Mouse (Mus musculus): ENCODE results near the gene Tmem143. TPM values are rescaled to one million over a fixed set of nuclear protein-coding genes. Genes with fewer than 3 reads are reported as not detected.

The Tmem143 gene
- polyA plus RNA-seq, 1 experiment = 21.9 TPM

DNA sequence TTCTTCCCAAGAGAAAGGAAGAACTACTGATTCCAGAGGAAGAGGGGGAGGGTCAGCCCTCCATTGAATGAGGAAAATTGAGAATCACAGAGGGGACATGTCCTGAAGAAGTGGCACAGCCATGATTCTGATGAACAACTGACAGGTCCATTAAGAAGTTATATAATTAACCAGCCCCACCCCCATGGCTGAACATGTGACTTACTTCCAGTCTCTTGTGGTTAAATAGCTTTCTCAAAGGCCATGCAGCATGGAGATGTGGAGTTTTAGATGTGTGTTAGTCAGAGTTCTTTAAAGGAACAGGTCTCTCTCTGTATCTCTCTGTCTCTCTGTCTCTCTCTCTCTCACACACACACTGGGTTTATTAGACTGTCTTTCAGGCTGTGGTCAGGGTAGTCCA is 11.6 kb downstream of the Tmem143 start:
- Histone ChIP-seq H3K4me3 (ENCODE audit: insufficient read depth, poor library complexity, severe bottlenecking) (no peak overlapping the region), H3K27me3 (ENCODE audit: control insufficient read depth, insufficient read depth, insufficient read length) (no peaks in the 10 kb centered on the region), H3K79me3 (ENCODE audit: low read depth) (no peaks in the 10 kb centered on the region), H3K79me2 (ENCODE audit: control insufficient read depth, insufficient read depth) (no peaks in the 10 kb centered on the region), H3K36me3 (ENCODE audit: control insufficient read depth, insufficient read depth) (peaks cover 4% of the 10 kb centered on the region), H3ac (ENCODE audit: control insufficient read depth, insufficient read length, low read depth) (no peak overlapping the region)
- no peak for TF ChIP-seq MYOG (IDR thresholded peaks at IDR 0.05; ENCODE audit: control insufficient read depth, extremely low read depth, insufficient read length)
- no peak for TF ChIP-seq CEBPB (IDR thresholded peaks at IDR 0.05; ENCODE audit: low read depth)
- no peak for TF ChIP-seq CTCF (IDR thresholded peaks at IDR 0.05; ENCODE audit: control insufficient read depth, insufficient read depth, insufficient read length)
- no peak for TF ChIP-seq FOSL1 (IDR thresholded peaks at IDR 0.05; ENCODE audit: insufficient read depth, low read length, poor library complexity, severe bottlenecking)
- TF ChIP-seq MAX (IDR thresholded peaks at IDR 0.05) = no peak
- no peak for TF ChIP-seq MYOD1 (IDR thresholded peaks at IDR 0.05; ENCODE audit: control insufficient read depth, insufficient read length, low read depth)
- no peak for TF ChIP-seq USF1 (IDR thresholded peaks at IDR 0.05; ENCODE audit: low read depth)

DNA sequence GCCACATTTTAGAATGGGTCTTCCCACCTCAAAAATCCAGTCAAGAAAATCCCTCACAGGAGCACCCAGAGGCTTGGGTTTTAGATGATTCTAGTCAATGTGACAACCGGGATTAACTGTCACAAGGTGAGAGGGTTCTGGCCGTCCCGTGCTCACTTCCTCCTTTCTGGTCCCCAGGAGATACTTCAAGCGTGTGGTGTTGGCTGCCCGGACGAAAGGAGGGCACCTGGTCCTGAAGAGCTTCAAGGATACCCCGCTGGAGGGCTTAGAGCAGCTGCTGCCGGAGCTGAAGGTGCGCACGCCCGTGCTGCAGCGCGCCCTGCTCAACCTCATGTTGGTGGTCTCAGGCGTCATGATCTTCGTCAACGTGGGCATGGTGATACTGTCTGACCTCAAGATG is 12.4 kb downstream of the Tmem143 start:
- Histone ChIP-seq H3K79me3 (ENCODE audit: low read depth) (no peaks in the 10 kb centered on the region), H3K79me2 (ENCODE audit: control insufficient read depth, insufficient read depth) (no peaks in the 10 kb centered on the region), H3ac (ENCODE audit: control insufficient read depth, insufficient read length, low read depth) (no peak overlapping the region), H3K27me3 (ENCODE audit: control insufficient read depth, insufficient read depth, insufficient read length) (no peaks in the 10 kb centered on the region), H3K36me3 (ENCODE audit: control insufficient read depth, insufficient read depth) (peaks cover 4% of the 10 kb centered on the region), H3K4me3 (ENCODE audit: insufficient read depth, poor library complexity, severe bottlenecking) (no peak overlapping the region)
- no peak for TF ChIP-seq MYOD1 (IDR thresholded peaks at IDR 0.05; ENCODE audit: control insufficient read depth, insufficient read length, low read depth)
- no peak for TF ChIP-seq MAX (IDR thresholded peaks at IDR 0.05)
- no peak for TF ChIP-seq MYOG (IDR thresholded peaks at IDR 0.05; ENCODE audit: control insufficient read depth, extremely low read depth, insufficient read length)
- TF ChIP-seq CTCF (IDR thresholded peaks at IDR 0.05; ENCODE audit: control insufficient read depth, insufficient read depth, insufficient read length) = no peak
- no peak for TF ChIP-seq USF1 (IDR thresholded peaks at IDR 0.05; ENCODE audit: low read depth)
- TF ChIP-seq CEBPB (IDR thresholded peaks at IDR 0.05; ENCODE audit: low read depth) = no peak
- TF ChIP-seq FOSL1 (IDR thresholded peaks at IDR 0.05; ENCODE audit: insufficient read depth, low read length, poor library complexity, severe bottlenecking) = no peak

DNA sequence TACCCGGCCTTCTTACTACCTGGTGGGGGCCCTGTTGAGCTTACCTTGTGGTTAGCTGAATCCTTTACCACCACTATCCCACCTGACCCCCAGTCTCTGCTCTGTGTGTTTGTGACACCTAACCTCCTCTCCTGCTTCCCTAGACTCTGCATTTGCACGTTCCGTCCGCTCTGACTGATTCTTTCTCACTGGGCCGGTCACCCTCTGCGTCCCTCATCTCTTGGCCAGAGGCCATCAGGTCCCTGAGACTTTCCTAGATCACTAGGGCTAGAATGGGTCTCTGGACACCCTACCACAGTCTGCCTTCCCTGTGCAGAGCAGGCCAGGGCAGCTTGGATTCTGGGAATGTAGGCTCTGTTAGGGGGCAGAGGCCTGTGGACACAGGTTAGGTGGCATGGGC is 17.3 kb downstream of the Tmem143 start:
- Histone ChIP-seq H3K79me3 (ENCODE audit: low read depth) (no peaks in the 10 kb centered on the region), H3K36me3 (ENCODE audit: control insufficient read depth, insufficient read depth) (peaks cover 10% of the 10 kb centered on the region), H3K79me2 (ENCODE audit: control insufficient read depth, insufficient read depth) (peaks cover 15% of the 10 kb centered on the region), H3K27me3 (ENCODE audit: control insufficient read depth, insufficient read depth, insufficient read length) (no peaks in the 10 kb centered on the region), H3ac (ENCODE audit: control insufficient read depth, insufficient read length, low read depth) (no peak overlapping the region), H3K4me3 (ENCODE audit: insufficient read depth, poor library complexity, severe bottlenecking) (no peak overlapping the region)
- TF ChIP-seq CEBPB (IDR thresholded peaks at IDR 0.05; ENCODE audit: low read depth) = no peak
- TF ChIP-seq MAX (IDR thresholded peaks at IDR 0.05) = no peak
- TF ChIP-seq CTCF (IDR thresholded peaks at IDR 0.05; ENCODE audit: control insufficient read depth, insufficient read depth, insufficient read length) = no peak
- no peak for TF ChIP-seq MYOD1 (IDR thresholded peaks at IDR 0.05; ENCODE audit: control insufficient read depth, insufficient read length, low read depth)
- TF ChIP-seq USF1 (IDR thresholded peaks at IDR 0.05; ENCODE audit: low read depth) = no peak
- no peak for TF ChIP-seq FOSL1 (IDR thresholded peaks at IDR 0.05; ENCODE audit: insufficient read depth, low read length, poor library complexity, severe bottlenecking)
- no peak for TF ChIP-seq MYOG (IDR thresholded peaks at IDR 0.05; ENCODE audit: control insufficient read depth, extremely low read depth, insufficient read length)

DNA sequence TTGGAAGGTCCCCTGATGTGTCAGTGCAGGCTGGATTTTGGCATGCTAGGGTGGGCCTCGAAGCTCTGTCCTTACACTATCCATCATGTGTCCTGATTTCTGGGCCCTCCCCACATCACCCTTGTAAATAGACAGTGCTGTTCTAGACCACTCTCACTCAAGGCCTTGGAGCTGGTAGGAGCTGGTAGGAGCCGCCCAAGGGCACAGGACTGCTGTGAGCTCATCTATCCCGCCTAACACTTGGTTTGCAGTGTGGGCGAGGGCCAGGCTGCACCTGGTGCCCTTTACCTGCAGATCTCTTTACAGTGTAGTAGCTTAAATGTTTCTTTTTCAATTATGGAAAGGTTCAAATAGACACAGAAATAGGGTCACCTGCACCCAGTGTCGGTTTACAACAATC is 18.3 kb downstream of the Tmem143 start:
- Histone ChIP-seq H3ac (ENCODE audit: control insufficient read depth, insufficient read length, low read depth) (no peak overlapping the region), H3K36me3 (ENCODE audit: control insufficient read depth, insufficient read depth) (peaks cover 10% of the 10 kb centered on the region), H3K79me2 (ENCODE audit: control insufficient read depth, insufficient read depth) (peaks cover 24% of the 10 kb centered on the region), H3K4me3 (ENCODE audit: insufficient read depth, poor library complexity, severe bottlenecking) (no peak overlapping the region), H3K79me3 (ENCODE audit: low read depth) (peaks cover 7% of the 10 kb centered on the region), H3K27me3 (ENCODE audit: control insufficient read depth, insufficient read depth, insufficient read length) (no peaks in the 10 kb centered on the region)
- TF ChIP-seq MYOG (IDR thresholded peaks at IDR 0.05; ENCODE audit: control insufficient read depth, extremely low read depth, insufficient read length) = no peak
- no peak for TF ChIP-seq CEBPB (IDR thresholded peaks at IDR 0.05; ENCODE audit: low read depth)
- no peak for TF ChIP-seq USF1 (IDR thresholded peaks at IDR 0.05; ENCODE audit: low read depth)
- no peak for TF ChIP-seq MAX (IDR thresholded peaks at IDR 0.05)
- no peak for TF ChIP-seq FOSL1 (IDR thresholded peaks at IDR 0.05; ENCODE audit: insufficient read depth, low read length, poor library complexity, severe bottlenecking)
- no peak for TF ChIP-seq CTCF (IDR thresholded peaks at IDR 0.05; ENCODE audit: control insufficient read depth, insufficient read depth, insufficient read length)
- TF ChIP-seq MYOD1 (IDR thresholded peaks at IDR 0.05; ENCODE audit: control insufficient read depth, insufficient read length, low read depth) = no peak

DNA sequence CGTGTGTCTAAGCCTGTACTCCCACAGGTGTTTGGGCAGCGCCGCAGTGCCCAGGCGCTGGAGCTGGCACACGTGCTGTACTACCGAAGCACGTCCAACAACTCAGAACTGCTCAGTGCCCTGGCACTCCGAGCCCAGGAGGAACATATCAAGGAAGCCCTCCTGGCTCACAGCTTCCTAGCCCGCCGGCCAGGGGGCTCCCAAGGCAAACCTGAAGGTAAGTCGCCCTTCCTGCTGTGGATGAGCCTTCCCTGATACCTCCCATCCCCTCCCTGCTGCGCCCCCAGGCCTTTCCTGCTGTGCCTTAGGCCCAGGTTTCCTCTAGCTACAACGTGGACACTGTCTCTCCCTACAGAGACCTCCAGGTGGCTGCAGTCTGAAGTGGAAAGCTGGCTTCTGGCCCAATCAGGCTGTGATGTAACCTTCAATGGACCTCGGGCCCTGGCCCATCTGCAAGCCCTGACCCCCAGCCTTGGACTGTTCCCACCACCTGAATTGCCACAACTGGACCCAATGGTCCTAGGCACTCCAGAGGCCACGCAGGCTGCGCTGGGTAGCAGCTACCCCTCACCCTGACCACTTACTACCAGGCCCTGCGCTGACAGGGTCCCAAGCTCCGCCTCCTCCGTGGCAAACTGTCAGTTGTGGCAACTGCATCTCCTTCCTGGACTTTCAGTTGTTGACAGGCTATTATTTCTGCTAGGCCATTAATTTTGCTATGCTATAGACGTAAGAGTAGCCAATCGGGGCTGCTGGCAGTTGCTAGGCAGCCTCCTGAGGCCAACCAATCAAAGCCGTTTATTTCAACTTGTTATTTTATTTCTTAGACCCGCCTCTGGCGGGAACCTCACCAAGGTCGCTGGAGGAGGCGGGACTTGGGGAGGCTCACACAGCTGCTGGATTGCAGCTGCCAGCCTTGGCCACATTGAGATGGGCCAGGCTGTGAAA is 19.6 kb downstream of the Tmem143 start:
- TF ChIP-seq MYOD1 (IDR thresholded peaks at IDR 0.05; ENCODE audit: control insufficient read depth, insufficient read length, low read depth) = peak; percentile 37
- no peak for TF ChIP-seq USF1 (IDR thresholded peaks at IDR 0.05; ENCODE audit: low read depth)
- Histone ChIP-seq H3K36me3 (ENCODE audit: control insufficient read depth, insufficient read depth) (peaks cover 10% of the 10 kb centered on the region), H3K79me3 (ENCODE audit: low read depth) (peaks cover 11% of the 10 kb centered on the region), H3K79me2 (ENCODE audit: control insufficient read depth, insufficient read depth) (peaks cover 30% of the 10 kb centered on the region), H3ac (ENCODE audit: control insufficient read depth, insufficient read length, low read depth) (no peak overlapping the region), H3K4me3 (ENCODE audit: insufficient read depth, poor library complexity, severe bottlenecking) (no peak overlapping the region), H3K27me3 (ENCODE audit: control insufficient read depth, insufficient read depth, insufficient read length) (no peaks in the 10 kb centered on the region)
